Mouse (Mus musculus): ENCODE measurements around the gene Acot7. TPM values are rescaled to one million over a fixed set of nuclear protein-coding genes. Genes with fewer than 3 reads are reported as not detected.
A peak's percentile ranks its signal among the peaks of the same experiment; 100 is the strongest.

Gene Acot7
- polyA plus RNA-seq (2021): 102 TPM

DNA sequence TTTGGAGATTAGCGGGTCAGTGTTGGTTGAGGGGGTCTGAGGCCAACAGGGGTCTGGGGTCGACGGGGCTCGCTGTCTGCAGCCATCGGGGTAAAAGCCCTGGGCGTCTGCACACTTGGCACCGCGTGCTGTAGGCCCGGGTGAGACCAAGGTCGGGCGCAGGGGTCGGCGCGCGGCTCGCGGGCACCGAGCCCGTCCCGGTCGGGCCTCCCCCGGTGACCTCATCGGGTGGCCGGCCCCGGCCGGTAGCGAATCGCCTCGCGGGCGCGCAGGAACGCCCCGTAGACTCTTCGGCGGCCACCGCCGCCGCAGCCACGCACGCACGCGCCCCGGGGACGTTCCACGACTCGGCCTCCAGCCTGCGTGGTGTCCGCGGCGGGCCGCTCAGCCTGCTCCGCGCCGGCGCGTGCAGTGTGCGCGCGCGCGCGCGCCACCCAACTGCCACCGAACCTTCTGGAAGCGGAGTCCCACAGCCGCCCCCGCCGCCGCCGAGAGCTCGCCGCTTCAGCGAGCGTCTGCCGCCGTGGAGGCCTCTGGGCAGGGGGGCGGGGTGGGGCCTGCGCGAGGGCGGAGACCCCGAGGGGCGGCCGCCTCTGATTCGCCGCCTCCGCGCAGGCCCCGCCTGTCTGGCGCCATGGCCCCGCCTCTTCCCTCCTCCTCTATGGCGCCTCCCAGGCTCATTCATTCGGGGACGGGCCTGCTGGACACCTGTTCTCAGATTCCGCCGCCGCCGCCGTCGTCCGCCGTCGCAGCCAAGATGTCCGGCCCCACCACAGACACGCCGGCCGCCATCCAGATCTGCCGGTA lies at the start of gene Acot7:
Gene Acot7, plus strand, starts transcription at position 598 of the 807 bp plus-strand sequence.
- H3K27me3 ChIP-seq: no peaks in the 10 kb centered on the region
- ChIA-PET CTCF (no interaction called here), POLR2A (interaction anchor here (0.8 kb wide), 1 partner anchor 121 kb away, joined by 3 read pairs; no protein-coding TSS in a partner anchor)
- DNase-seq (ENCODE audit: low read depth, low spot score) (no peak), ATAC-seq (peak; percentile 91)
- in situ Hi-C loops (cut with MboI; ENCODE audit: low pct_unique_long_range_greater_than_20kb): no loop called here
- no peak for TF ChIP-seq CTCF (IDR thresholded peaks at IDR 0.05)

- H3K27me3 ChIP-seq: peaks cover 8% of the 10 kb centered on the region
- TF ChIP-seq CTCF (IDR thresholded peaks at IDR 0.05): no peak
- ATAC-seq (no peak), DNase-seq (ENCODE audit: low read depth, low spot score) (no peak)
- POLR2A ChIA-PET: no interaction called here
- CTCF ChIA-PET: no interaction called here
- in situ Hi-C loops (cut with MboI; ENCODE audit: low pct_unique_long_range_greater_than_20kb): no loop called here
Measured at GRCm38 (mm10) chr4:152128784-152129183, 49.1 kb upstream of the Acot7 start.

GRCm38 (mm10) chr4:152129395-152129930 lies 48.5 kb upstream of the Acot7 start:
- in situ Hi-C loops (cut with MboI; ENCODE audit: low pct_unique_long_range_greater_than_20kb): no loop called here
- ChIA-PET CTCF (no interaction called here), POLR2A (no interaction called here)
- no peak for DNase-seq (ENCODE audit: low read depth, low spot score)
- ATAC-seq: no peak
- peaks cover 8% of the 10 kb centered on the region for H3K27me3 ChIP-seq
- no peak for TF ChIP-seq CTCF (IDR thresholded peaks at IDR 0.05)

DNA sequence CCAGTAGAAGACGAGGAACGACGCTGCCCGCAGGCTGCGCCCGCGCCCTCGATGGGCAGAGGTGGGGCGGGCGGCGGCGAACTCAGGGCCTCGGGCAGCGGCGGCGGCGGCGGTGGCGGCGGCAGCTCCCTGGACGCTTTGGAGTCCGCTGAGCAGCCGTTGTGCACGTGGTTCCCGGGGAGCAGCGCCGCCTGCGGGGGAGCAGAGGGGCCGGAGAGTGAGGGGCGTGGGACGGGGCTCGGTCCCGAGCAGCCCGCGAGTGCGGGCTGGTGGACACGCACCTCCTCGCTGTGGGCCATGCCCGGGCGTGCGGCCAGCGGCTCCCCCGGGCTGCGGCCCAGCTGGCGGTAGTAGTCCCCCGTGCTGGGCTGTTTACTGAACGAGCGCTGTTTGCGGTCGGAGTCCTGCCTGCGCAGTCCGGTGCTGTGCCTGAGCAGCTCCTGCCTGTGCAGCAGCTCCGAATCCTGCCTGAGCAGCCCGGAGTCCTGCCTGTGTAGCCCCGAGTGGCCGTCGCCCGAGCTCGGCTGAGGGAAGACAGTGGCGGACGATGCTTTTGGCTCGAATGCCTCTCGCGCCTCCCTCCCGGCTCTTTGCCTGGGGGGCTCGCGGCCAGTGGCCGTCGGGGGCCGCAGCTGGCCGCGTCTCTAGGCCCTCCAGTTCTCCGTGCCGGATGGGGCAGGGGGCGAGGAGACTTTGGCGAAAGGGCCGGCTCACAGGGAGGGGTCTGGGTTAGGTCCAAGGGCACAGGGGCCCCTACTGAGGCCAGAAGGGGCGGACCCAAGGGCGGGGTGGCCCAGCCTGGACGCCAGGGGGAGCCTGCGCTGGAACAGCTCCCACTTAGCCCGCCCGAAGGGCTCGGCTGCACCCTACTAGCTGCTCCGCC lies 46.9 kb upstream of the Acot7 start:
- TF ChIP-seq CTCF (IDR thresholded peaks at IDR 0.05): no peak
- DNase-seq (ENCODE audit: low read depth, low spot score): no peak
- in situ Hi-C loops (cut with MboI; ENCODE audit: low pct_unique_long_range_greater_than_20kb): no loop called here
- peak; percentile 29 for ATAC-seq
- POLR2A ChIA-PET: no interaction called here
- CTCF ChIA-PET: interaction anchor here (1.2 kb wide), 1 partner anchor 9 kb away, joined by 3 read pairs; no protein-coding TSS in a partner anchor
- H3K27me3 ChIP-seq: peaks cover 8% of the 10 kb centered on the region

DNA sequence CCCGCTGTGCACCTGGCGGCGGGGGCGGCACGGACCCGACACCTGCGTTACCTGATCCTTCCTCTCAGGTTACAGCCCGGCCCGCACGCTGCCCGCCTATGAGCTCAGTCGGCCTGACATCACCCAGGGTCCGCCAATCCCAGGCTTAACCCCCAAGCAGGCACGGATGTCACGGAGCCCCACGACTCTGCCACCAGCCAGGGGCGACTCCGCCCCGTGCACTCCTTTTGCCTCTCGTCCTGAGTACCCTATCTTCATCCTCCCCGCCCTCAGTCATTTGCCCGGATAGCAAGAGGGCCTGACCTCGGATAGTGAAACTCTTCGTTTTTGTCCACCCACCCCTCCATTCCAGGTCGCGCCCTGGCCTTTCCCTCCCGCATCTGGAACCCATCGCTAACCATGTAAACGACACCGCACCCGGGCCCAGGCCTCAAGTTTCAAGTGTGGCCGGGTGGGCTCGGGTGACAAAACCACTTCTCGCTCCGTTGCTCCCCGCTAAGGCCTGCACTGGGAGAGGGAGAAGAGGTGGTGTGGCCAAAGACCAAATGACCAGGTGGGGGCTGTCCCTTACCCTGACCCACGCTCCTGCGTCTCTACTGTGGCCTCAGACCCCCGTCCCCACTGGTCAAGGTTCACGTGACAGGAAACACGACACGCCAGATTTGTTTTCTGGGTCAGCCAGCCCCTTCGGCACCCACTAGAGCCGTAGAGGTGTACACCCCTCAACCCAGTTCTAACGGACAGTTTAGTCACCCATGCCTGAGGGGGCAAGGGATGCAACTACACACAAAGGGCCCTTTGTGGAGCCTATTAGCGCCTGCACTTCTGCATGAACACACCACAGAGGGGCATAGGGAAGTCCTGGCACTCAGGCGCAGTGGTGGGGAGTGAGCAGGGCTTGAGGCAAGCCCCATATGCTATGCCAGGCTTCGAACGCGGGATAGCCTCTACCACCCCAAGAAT lies 45.8 kb upstream of the Acot7 start:
- CTCF ChIA-PET: interaction anchor here (1.2 kb wide), 1 partner anchor 8 kb away, joined by 3 read pairs; no protein-coding TSS in a partner anchor
- no peak for ATAC-seq
- in situ Hi-C loops (cut with MboI; ENCODE audit: low pct_unique_long_range_greater_than_20kb): no loop called here

DNA sequence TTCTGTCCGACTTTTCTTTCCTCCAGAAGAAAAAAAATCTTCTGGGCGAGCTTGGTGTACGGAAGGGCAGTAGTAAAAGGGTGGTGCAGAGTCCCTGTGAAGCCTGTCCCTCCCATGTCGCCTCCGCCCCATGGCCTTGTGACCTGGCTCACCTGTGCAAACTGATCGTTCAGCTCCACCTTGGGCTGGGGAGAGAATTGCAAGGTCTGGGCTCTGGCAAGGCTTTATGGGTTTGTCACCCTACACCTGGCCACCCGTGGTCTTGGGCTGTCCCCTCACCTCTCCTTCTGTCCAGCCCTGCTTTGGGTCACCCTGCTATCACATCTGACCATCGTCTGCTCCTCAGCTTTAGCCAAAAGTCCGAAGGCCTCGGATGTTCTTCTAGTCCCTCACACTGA lies 45.2 kb upstream of the Acot7 start:
- DNase-seq (ENCODE audit: low read depth, low spot score): no peak
- TF ChIP-seq CTCF (IDR thresholded peaks at IDR 0.05): no peak
- H3K27me3 ChIP-seq: peaks cover 8% of the 10 kb centered on the region
- ATAC-seq: no peak
- ChIA-PET CTCF (no interaction called here), POLR2A (no interaction called here)
- in situ Hi-C loops (cut with MboI; ENCODE audit: low pct_unique_long_range_greater_than_20kb): no loop called here

More for the DNA sequence above, 45.8 kb upstream of the Acot7 start:
- no peak for TF ChIP-seq CTCF (IDR thresholded peaks at IDR 0.05)
- DNase-seq (ENCODE audit: low read depth, low spot score): no peak
- H3K27me3 ChIP-seq: peaks cover 8% of the 10 kb centered on the region
- POLR2A ChIA-PET: no interaction called here

- in situ Hi-C loops (cut with MboI; ENCODE audit: low pct_unique_long_range_greater_than_20kb): no loop called here
- no peak for TF ChIP-seq CTCF (IDR thresholded peaks at IDR 0.05)
Measured at GRCm38 (mm10) chr4:152133213-152133612, 44.7 kb upstream of the Acot7 start.

DNA sequence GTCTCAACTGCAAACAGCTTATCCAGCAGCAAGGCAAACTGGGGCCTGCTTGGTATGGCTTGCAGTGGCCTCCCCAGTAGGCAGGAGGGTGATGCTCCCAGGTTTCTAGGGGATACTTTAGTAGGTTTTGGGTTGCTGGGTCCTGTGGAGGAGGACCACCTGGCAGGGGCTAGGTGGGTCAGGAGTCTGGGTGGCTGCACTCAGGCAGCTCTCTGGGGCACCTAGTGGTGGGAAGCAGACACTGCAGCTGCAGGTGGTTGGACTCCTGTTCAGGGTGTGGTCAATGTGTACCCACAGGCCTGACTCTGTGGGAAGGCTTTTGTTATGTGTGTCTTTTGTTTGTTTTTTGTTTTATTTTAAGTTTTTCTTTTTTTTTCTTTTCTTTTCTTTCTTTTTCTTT lies 43.4 kb upstream of the Acot7 start:
- ATAC-seq: no peak
- CTCF ChIA-PET: interaction anchor here (0.8 to 1.7 kb wide), 4 partner anchors 8 to 130 kb away, joined by 3 to 7 read pairs (median 4); partner anchors contain the start of gene Tnfrsf25
- POLR2A ChIA-PET: no interaction called here
- TF ChIP-seq CTCF (IDR thresholded peaks at IDR 0.05): no peak
- H3K27me3 ChIP-seq: peaks cover 8% of the 10 kb centered on the region
- in situ Hi-C loops (cut with MboI; ENCODE audit: low pct_unique_long_range_greater_than_20kb): no loop called here
- DNase-seq (ENCODE audit: low read depth, low spot score): no peak

More at GRCm38 (mm10) chr4:152133213-152133612, 44.7 kb upstream of the Acot7 start:
- ATAC-seq (no peak), DNase-seq (ENCODE audit: low read depth, low spot score) (no peak)
- H3K27me3 ChIP-seq: peaks cover 8% of the 10 kb centered on the region
- ChIA-PET CTCF (no interaction called here), POLR2A (no interaction called here)

- in situ Hi-C loops (cut with MboI; ENCODE audit: low pct_unique_long_range_greater_than_20kb): no loop called here
- peaks cover 8% of the 10 kb centered on the region for H3K27me3 ChIP-seq
- TF ChIP-seq CTCF (IDR thresholded peaks at IDR 0.05): no peak
- ATAC-seq (no peak), DNase-seq (ENCODE audit: low read depth, low spot score) (no peak)
- ChIA-PET CTCF (interaction anchor here (1.2 to 1.7 kb wide), 3 partner anchors 10 to 131 kb away, joined by 3 to 7 read pairs (median 3); no protein-coding TSS in a partner anchor), POLR2A (no interaction called here)
Measured at GRCm38 (mm10) chr4:152135363-152135762, 42.6 kb upstream of the Acot7 start.
